Mouse (Mus musculus): ENCODE data around the gene Abhd8.
A peak's percentile ranks its signal among the peaks of the same experiment; 100 is the strongest.
"Not testable (repeated sequence)": the region's sequence is repeated elsewhere in the genome, so short reads cannot be mapped to it uniquely, and the experiment has no call there.

Abhd8 gene

DNA sequence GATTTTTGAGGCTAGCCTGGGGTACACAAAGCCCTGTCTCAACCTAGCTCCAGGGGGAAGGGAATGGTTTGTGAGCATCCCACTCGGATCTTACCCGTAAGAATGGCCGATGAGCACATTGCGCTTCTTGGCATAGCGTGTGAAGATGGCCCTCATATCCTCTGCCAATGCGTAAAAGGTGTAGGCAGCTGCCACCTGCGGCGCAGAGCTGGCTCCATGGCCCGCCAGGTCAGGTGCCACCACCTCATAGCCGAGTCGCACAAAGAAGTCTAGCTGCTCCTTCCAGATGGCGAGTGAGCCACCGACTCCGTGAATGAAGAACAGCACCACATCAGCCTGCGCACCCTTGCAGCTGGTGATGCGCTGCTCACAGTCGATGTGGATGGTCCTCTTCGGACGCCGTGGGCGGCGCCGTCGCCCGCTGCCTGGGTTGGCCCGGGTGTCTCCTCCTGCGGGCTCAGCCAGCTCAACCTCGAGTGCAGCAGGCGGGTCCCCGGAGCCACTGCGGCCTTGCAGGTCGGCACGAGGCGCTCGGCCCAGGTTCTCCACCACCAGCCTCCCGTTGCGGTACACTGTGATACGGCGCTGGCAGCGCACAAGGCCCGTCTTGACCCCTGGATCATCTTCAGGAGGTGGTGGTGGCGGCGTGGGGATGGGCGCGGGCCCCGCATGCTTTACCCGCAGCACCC lies 2.2 kb downstream of the Abhd8 start:
- no peak for DNase-seq (ENCODE audit: extremely low spot score, low read depth, low spot score)

DNA sequence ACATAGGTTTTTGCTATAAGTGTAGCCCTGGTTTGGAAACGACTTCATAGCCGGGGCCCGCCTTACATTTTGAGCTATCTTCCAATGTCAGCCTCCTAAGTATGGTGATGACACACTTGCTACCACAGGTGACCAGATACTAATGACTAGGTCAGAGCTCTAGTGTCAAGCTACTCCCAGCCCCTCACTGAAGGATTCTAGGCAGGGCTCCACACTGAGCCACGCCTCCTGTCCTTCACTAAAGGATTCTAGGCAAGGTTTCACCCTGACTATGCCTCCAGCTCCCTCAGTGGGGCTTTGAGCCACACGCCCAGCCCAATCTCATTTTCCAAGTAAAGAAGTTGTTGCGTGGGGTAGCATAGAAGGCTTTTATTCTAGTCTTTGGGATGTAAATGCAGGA lies 2.7 kb downstream of the Abhd8 start:
- no peak for DNase-seq (ENCODE audit: extremely low spot score, low read depth, low spot score)

DNA sequence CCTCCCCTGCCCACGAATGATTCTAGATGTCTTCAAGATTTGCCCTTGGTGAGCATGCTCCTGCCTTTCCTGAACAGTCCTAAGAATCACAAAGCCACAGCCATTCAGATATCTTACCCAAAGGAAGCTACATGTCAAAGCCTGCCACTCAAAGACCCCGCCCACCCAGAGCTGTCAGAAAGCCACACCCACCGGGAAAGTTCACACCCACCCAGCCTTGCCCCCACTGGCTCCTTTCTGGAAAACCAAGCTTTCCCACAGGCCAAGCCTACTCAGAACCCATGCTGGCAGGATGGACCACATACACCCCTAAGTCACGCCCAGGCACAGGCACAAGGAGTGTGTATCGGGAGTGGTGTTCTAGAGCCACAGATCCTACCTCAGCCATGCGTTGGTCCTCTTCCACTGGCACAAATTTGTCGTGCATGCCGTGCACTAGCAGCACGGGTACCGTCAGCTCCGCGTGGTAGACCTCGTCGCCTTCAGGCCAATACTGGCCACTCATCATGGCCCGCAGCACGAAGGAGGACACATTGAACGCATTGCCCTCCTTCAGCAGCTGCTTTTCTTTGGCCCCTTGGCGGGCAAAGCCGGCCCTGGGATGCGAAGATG lies 5.7 kb downstream of the Abhd8 start:
- DNase-seq (ENCODE audit: extremely low spot score, low read depth, low spot score): no peak

- DNase-seq (ENCODE audit: extremely low spot score, low read depth, low spot score): no peak
Observed at GRCm38 (mm10) chr8:71456906-71457305, 6.5 kb downstream of the Abhd8 start.

- no peak for DNase-seq (ENCODE audit: extremely low spot score, low read depth, low spot score)
Observed at GRCm38 (mm10) chr8:71454668-71455067, 8.8 kb downstream of the Abhd8 start.

GRCm38 (mm10) chr8:71452669-71453068 lies 10.8 kb downstream of the Abhd8 start:
- no peak for DNase-seq (ENCODE audit: extremely low spot score, low read depth, low spot score)

DNA sequence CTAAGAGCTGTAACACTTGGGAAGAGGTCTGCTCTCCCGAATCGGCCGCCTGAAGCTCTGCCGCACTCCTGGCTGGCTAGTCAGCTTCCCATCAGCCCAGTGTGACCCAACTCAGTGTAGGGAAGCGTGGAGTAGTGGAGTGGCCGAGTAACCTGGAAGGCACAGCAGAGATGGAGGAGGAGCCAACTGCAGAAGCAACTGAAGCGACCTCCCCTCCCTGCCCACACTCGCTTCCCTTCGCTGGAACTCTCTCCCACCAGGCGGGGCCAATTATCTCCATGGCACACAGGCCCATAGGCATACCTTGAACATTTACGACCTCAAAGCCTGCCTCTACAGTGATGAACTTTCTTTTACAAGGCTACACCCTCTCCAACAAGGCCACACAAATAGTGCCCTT lies 11.7 kb downstream of the Abhd8 start:
- no peak for DNase-seq (ENCODE audit: extremely low spot score, low read depth, low spot score)

GRCm38 (mm10) chr8:71451337-71451736 lies 12.1 kb downstream of the Abhd8 start:
- DNase-seq (ENCODE audit: extremely low spot score, low read depth, low spot score): no peak

- no peak for DNase-seq (ENCODE audit: extremely low spot score, low read depth, low spot score)
Observed at GRCm38 (mm10) chr8:71445096-71445495, 18.4 kb downstream of the Abhd8 start.

GRCm38 (mm10) chr8:71441404-71441803 lies 22.1 kb downstream of the Abhd8 start:
- DNase-seq (ENCODE audit: extremely low spot score, low read depth, low spot score): peak; percentile 56

DNA sequence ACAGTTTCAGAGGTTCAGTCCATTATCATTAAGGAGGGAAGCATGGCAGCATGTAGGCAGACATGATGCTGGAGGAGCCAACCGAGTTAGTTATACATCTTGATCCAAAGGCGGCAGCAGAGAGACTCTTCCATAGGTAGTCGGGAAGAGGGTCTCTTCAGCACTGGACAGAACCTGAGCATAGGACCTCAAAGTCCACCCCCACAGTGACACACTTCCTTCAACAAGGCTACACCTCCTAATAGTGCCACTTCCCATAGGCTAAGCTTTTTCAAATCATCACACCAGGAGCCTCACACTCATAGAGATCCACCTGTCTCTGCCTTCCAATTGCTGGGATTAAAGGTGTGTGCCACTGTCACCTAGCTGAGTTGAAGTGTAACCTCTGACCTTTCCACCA lies 26.4 kb downstream of the Abhd8 start:
- no peak for DNase-seq (ENCODE audit: extremely low spot score, low read depth, low spot score)

DNA sequence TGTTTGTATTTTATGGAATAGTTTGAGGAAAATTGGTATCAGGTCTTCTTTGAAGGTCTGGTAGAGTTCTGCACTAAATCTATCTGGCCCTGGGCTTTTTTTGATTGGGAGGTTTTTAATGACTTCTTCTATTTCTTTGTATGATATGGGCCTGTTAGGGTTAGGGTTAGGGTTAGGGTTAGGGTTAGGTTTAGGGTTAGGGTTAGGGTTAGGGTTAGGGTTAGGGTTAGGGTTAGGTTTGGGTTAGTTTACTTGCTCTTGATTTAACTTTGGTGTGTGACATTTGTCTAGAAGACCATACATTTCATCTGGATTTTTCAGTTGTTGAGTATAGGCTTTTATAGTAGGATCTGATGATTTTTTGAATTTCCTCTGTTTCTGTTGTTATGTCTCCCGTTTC lies 30.5 kb downstream of the Abhd8 start:
- not testable (repeated sequence) for DNase-seq (ENCODE audit: extremely low spot score, low read depth, low spot score)

- DNase-seq (ENCODE audit: extremely low spot score, low read depth, low spot score): no peak
Observed at GRCm38 (mm10) chr8:71422121-71422520, 41.3 kb downstream of the Abhd8 start.

GRCm38 (mm10) chr8:71411535-71412273 lies 51.8 kb downstream of the Abhd8 start:
- DNase-seq (ENCODE audit: extremely low spot score, low read depth, low spot score): no peak

DNA sequence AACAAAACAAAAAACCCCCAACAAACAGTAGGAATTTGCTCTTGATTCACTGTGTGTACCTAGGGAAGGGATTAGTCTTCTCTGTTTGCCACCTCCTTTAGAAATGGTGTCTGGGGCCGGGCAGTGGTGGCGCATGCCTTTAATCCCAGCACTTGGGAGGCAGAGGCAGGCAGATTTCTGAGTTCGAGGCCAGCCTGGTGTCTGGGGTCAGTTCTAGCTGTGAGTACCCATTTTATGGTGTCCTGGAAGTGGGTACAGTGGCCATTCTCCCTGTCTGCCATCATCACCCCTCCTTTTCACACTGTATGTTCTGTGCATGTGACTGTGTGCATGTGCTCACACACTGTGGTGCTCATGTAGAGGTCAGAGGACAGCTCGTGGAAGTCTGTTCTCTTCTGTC lies 55.2 kb downstream of the Abhd8 start:
- DNase-seq (ENCODE audit: extremely low spot score, low read depth, low spot score): no peak

DNA sequence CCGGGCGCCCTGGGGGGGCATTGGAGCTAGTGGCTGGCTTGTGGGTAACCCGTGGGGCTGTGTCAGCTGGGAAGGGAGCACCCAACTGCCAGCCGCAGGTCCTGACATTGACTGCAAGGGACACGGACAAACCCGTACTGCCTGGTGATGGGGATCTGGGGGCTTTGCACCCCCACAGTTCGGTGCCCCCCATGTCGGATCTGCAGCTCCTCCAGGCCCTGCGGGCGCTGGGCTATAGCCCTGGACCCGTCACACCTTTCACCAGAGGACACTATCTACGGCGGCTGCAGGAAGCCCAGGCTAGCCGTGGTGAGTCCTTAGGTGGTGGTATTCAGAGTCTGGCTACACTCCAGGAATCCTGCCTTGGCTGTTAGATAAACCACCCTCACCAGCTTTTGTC lies 56.0 kb downstream of the Abhd8 start:
- DNase-seq (ENCODE audit: extremely low spot score, low read depth, low spot score): no peak

Measured in hindlimb bud, embryonic 11.5 days (tissue).